Comparison of ENCODE assay signal across 23 mouse cellular contexts in genomic region chr7:114011726-114012443, GRCm38 (mm10).
DNase-seq lines count a peak whose midpoint lies in the region; ATAC-seq and TF ChIP-seq lines count a peak whose summit lies in the region.
"Had no signal": no experiment of that assay in that cellular context is flagged by ENCODE, and none has a peak within 500 bp of the region (broad histone marks: within the 10 kb centered on the region; RNA-seq: fewer than 3 reads in every experiment).

No protein-coding gene starts in this region.

- H3K9ac ChIP-seq in hindbrain, embryonic 15.5 days = no peak overlapping the region
- no peak overlapping the region for H3K9ac ChIP-seq in hindbrain, embryonic 14.5 days
- no peak overlapping the region for H3K9ac ChIP-seq in midbrain, embryonic 11.5 days (ENCODE audit: low read length)
- H3K9ac ChIP-seq in midbrain, embryonic 16.5 days (ENCODE audit: low read depth, low read length) = no peak overlapping the region
- H3K9ac ChIP-seq: embryonic facial prominence, embryonic 12.5 days; embryonic facial prominence, embryonic 15.5 days; hindbrain, embryonic 13.5 days; intestine, embryonic 15.5 days had no signal

- peak; percentile 54 to 58 for DNase-seq in cerebellum, postnatal 14 days
- DNase-seq in cerebellum, postnatal 4 days (ENCODE audit: low spot score in 2 of 2) = no peak
- no peak for DNase-seq in hindbrain, embryonic 14.5 days (ENCODE audit: low spot score)
- DNase-seq in midbrain, embryonic 11.5 days (ENCODE audit: low spot score, missing footprints) = peak; percentile 62
- DNase-seq: adrenal gland, postnatal 10 days; adrenal gland, postnatal 36 days; cerebellum, adult 18-20 months; cerebellum, adult 9-10 months; gastrocnemius, postnatal 25 days; heart, adult 18-20 months; kidney, adult 11 months; kidney, adult 8-10 months had no signal

- peaks cover 8% of the 10 kb centered on the region for H3K4me1 ChIP-seq in hindbrain, embryonic 15.5 days (replicated peaks)
- no peaks in the 10 kb centered on the region for H3K4me1 ChIP-seq in hindbrain, embryonic 14.5 days (replicated peaks; ENCODE audit: control insufficient read depth, insufficient read depth, low read length)
- no peaks in the 10 kb centered on the region; the same call in 1 of the 2 replicates for H3K4me1 ChIP-seq in midbrain, embryonic 11.5 days (ENCODE audit: control insufficient read depth, insufficient read depth, low read length)
- no peaks in the 10 kb centered on the region for H3K4me1 ChIP-seq in midbrain, embryonic 16.5 days (ENCODE audit: control insufficient read depth, insufficient read depth, low read length)
- H3K4me1 ChIP-seq: embryonic facial prominence, embryonic 12.5 days; embryonic facial prominence, embryonic 15.5 days; intestine, embryonic 15.5 days had no signal

- H3ac ChIP-seq in myocyte (ENCODE audit: control insufficient read depth, insufficient read length) = no peak overlapping the region

- no peak for ATAC-seq in hindbrain, embryonic 15.5 days (ENCODE audit: low FRiP score, low read depth)
- ATAC-seq in hindbrain, embryonic 14.5 days (ENCODE audit: low FRiP score) = no peak
- no peak for ATAC-seq in midbrain, embryonic 11.5 days (ENCODE audit: low FRiP score)
- ATAC-seq in midbrain, embryonic 16.5 days = no peak
- no peak for ATAC-seq in megakaryocyte-erythroid progenitor cell, adult 5-6 weeks (replicated peaks; ENCODE audit: low FRiP score, low TSS enrichment, poor library complexity, severe bottlenecking)
- ATAC-seq: forebrain, embryonic 14.5 days; intestine, embryonic 15.5 days; Patski had no signal

- H3K36me3 ChIP-seq in hindbrain, embryonic 15.5 days = no peaks in the 10 kb centered on the region
- H3K36me3 ChIP-seq in hindbrain, embryonic 14.5 days (replicated peaks; ENCODE audit: control insufficient read depth, insufficient read depth) = no peaks in the 10 kb centered on the region
- H3K36me3 ChIP-seq in midbrain, embryonic 11.5 days (ENCODE audit: control insufficient read depth, insufficient read depth, low read length) = no peaks in the 10 kb centered on the region
- H3K36me3 ChIP-seq in midbrain, embryonic 16.5 days (ENCODE audit: control insufficient read depth, insufficient read depth, low read length) = no peaks in the 10 kb centered on the region
- no peaks in the 10 kb centered on the region for H3K36me3 ChIP-seq in myocyte (ENCODE audit: control insufficient read depth, insufficient read depth)
- H3K36me3 ChIP-seq: embryonic facial prominence, embryonic 12.5 days; embryonic facial prominence, embryonic 15.5 days; hindbrain, embryonic 13.5 days; intestine, embryonic 15.5 days had no signal

- H3K9me3 ChIP-seq in hindbrain, embryonic 15.5 days = no peaks in the 10 kb centered on the region
- H3K9me3 ChIP-seq in hindbrain, embryonic 14.5 days (ENCODE audit: control insufficient read depth, low read length) = no peaks in the 10 kb centered on the region
- H3K9me3 ChIP-seq in midbrain, embryonic 11.5 days (ENCODE audit: control insufficient read depth, low read length) = no peaks in the 10 kb centered on the region
- H3K9me3 ChIP-seq in midbrain, embryonic 16.5 days (replicated peaks; ENCODE audit: control insufficient read depth, low read length, poor library complexity, severe bottlenecking) = no peaks in the 10 kb centered on the region
- H3K9me3 ChIP-seq: embryonic facial prominence, embryonic 12.5 days; embryonic facial prominence, embryonic 15.5 days; heart, embryonic 10.5 days; hindbrain, embryonic 13.5 days; intestine, embryonic 15.5 days had no signal

- H3K79me2 ChIP-seq in myocyte (ENCODE audit: control insufficient read depth, insufficient read depth) = no peaks in the 10 kb centered on the region

- WGBS in hindbrain, embryonic 15.5 days = 54% methylated on average over 9 of the region's 9 CpGs
- WGBS in hindbrain, embryonic 14.5 days = 65% methylated on average over 9 of the region's 9 CpGs
- 64% methylated on average over 9 of the region's 9 CpGs for WGBS in midbrain, embryonic 11.5 days
- 56% methylated on average over 9 of the region's 9 CpGs for WGBS in midbrain, embryonic 16.5 days

- no peaks in the 10 kb centered on the region for H3K27me3 ChIP-seq in hindbrain, embryonic 15.5 days
- no peaks in the 10 kb centered on the region for H3K27me3 ChIP-seq in hindbrain, embryonic 14.5 days (ENCODE audit: control insufficient read depth, insufficient read depth, low read length)
- H3K27me3 ChIP-seq in midbrain, embryonic 11.5 days (ENCODE audit: control insufficient read depth, insufficient read depth, low read length) = no peaks in the 10 kb centered on the region
- no peaks in the 10 kb centered on the region for H3K27me3 ChIP-seq in midbrain, embryonic 16.5 days (ENCODE audit: control insufficient read depth, insufficient read depth, low read depth, low read length)
- H3K27me3 ChIP-seq in myocyte (ENCODE audit: control insufficient read depth, insufficient read depth, insufficient read length) = no peaks in the 10 kb centered on the region
- H3K27me3 ChIP-seq: embryonic facial prominence, embryonic 12.5 days; embryonic facial prominence, embryonic 15.5 days; hindbrain, embryonic 13.5 days; intestine, embryonic 15.5 days; Patski had no signal

- no peak overlapping the region for H3K4me3 ChIP-seq in hindbrain, embryonic 15.5 days
- H3K4me3 ChIP-seq in hindbrain, embryonic 14.5 days (replicated peaks; ENCODE audit: low read length) = no peak overlapping the region
- H3K4me3 ChIP-seq in midbrain, embryonic 11.5 days (ENCODE audit: low read depth, low read length) = no peak overlapping the region
- H3K4me3 ChIP-seq in midbrain, embryonic 16.5 days (ENCODE audit: low read depth, low read length) = no peak overlapping the region
- H3K4me3 ChIP-seq in myocyte = no peak overlapping the region
- H3K4me3 ChIP-seq: embryonic facial prominence, embryonic 12.5 days; embryonic facial prominence, embryonic 15.5 days; heart, embryonic 10.5 days; hindbrain, embryonic 13.5 days; intestine, embryonic 15.5 days had no signal

- TF ChIP-seq POLR2A in myocyte (IDR thresholded peaks at IDR 0.05; ENCODE audit: insufficient read length, low read depth) = no peak

- H3K4me2 ChIP-seq in hindbrain, embryonic 15.5 days = no peak overlapping the region
- H3K4me2 ChIP-seq in hindbrain, embryonic 14.5 days (replicated peaks) = no peak overlapping the region
- no peak overlapping the region for H3K4me2 ChIP-seq in midbrain, embryonic 11.5 days
- no peak overlapping the region for H3K4me2 ChIP-seq in midbrain, embryonic 16.5 days (ENCODE audit: low read length)
- H3K4me2 ChIP-seq in myocyte (ENCODE audit: low read depth) = no peak overlapping the region
- H3K4me2 ChIP-seq: embryonic facial prominence, embryonic 12.5 days; embryonic facial prominence, embryonic 15.5 days; hindbrain, embryonic 13.5 days; intestine, embryonic 15.5 days had no signal

- 0 out of 2 replicates have a peak overlapping the region, but pooled peaks have one; percentile 15 for H3K27ac ChIP-seq in hindbrain, embryonic 15.5 days (replicated peaks)
- H3K27ac ChIP-seq in hindbrain, embryonic 14.5 days = no peak overlapping the region
- no peak overlapping the region for H3K27ac ChIP-seq in midbrain, embryonic 11.5 days (ENCODE audit: low read depth, low read length)
- no peak overlapping the region for H3K27ac ChIP-seq in midbrain, embryonic 16.5 days (ENCODE audit: low read length)
- H3K27ac ChIP-seq: embryonic facial prominence, embryonic 12.5 days; embryonic facial prominence, embryonic 15.5 days; heart, embryonic 10.5 days; hindbrain, embryonic 13.5 days; intestine, embryonic 15.5 days had no signal

TF ChIP-seq in myocyte, 11 proteins besides CTCF, POLR2A, EP300 and RAD21:
- no peak for TF ChIP-seq MYOG (IDR thresholded peaks at IDR 0.05; ENCODE audit: control insufficient read depth in 1 of 3, insufficient read depth in 1 of 3, insufficient read length in 2 of 3, low read depth in 2 of 3)
- no peak for TF ChIP-seq MAX (IDR thresholded peaks at IDR 0.05; ENCODE audit: low read depth)
- TF ChIP-seq TCF12 (IDR thresholded peaks at IDR 0.05; ENCODE audit: insufficient read depth, poor library complexity, severe bottlenecking) = no peak
- TF ChIP-seq TCF3 (IDR thresholded peaks at IDR 0.05; ENCODE audit: insufficient read length, low read depth) = no peak
- TF ChIP-seq SRF (IDR thresholded peaks at IDR 0.05; ENCODE audit: control insufficient read depth, insufficient read length, low read depth) = no peak
- no peak for TF ChIP-seq MYOD1 (IDR thresholded peaks at IDR 0.05; ENCODE audit: control insufficient read depth in 1 of 3, insufficient read length in 2 of 3, low read depth in 2 of 3)
- TF ChIP-seq USF1 (IDR thresholded peaks at IDR 0.05; ENCODE audit: low read depth) = peak; percentile 58
- no peak for TF ChIP-seq CEBPB (IDR thresholded peaks at IDR 0.05; ENCODE audit: insufficient read depth, poor library complexity, severe bottlenecking)

Comparison
In these comparisons a context has a peak if more than half of its experiments do, and no peak if none do; other contexts are left out.
1. DNase-seq: peak in cerebellum, postnatal 14 days (2 of 2) and midbrain, embryonic 11.5 days (single experiment); none in cerebellum, postnatal 4 days (0 of 2) and hindbrain, embryonic 14.5 days (single experiment).